Mouse (Mus musculus) bone marrow macrophage, adult 2 months (primary cell): Measurements from ENCODE around the gene Pold1. TPM values are rescaled to one million over a fixed set of nuclear protein-coding genes. Genes with fewer than 3 reads are reported as not detected.

Experiments
- H3K27ac ChIP-seq: 2 replicates; pipeline ENCODE4 v1.5.1; 2012; ENCODE audit warnings: low read depth, low read length; ENCODE audit not compliant: insufficient read depth
- H3K4me1 ChIP-seq: 2 replicates; pipeline ENCODE4 v1.6.1; 2012; ENCODE audit warnings: low read length; ENCODE audit not compliant: control insufficient read depth, insufficient read depth
- H3K4me3 ChIP-seq: 2 replicates; pipeline ENCODE4 v1.5.1; 2012; ENCODE audit warnings: mild to moderate bottlenecking, low read length, moderate library complexity; ENCODE audit not compliant: insufficient read depth
- CTCF ChIP-seq: IDR thresholded peaks from 2 replicates; pipeline ENCODE4 v1.5.1; 2012; ENCODE audit warnings: low read depth, mild to moderate bottlenecking, low read length, moderate library complexity
- POLR2A ChIP-seq: IDR thresholded peaks from 2 replicates; pipeline ENCODE4 v1.6.1; 2012; ENCODE audit warnings: mild to moderate bottlenecking, low read depth, low read length, borderline replicate concordance
- polyA plus RNA-seq: library from polyadenylated mRNA; stranded (reverse); fragments of >200 nt; gene quantifications from 2 replicates; pipeline ENCODE4 v1.2.4, GENCODE M21; 2012; ENCODE audit not compliant: missing spikeins, insufficient read depth, insufficient read length

Gene Pold1
- polyA plus RNA-seq, 1 experiment, result 25.8 TPM

DNA sequence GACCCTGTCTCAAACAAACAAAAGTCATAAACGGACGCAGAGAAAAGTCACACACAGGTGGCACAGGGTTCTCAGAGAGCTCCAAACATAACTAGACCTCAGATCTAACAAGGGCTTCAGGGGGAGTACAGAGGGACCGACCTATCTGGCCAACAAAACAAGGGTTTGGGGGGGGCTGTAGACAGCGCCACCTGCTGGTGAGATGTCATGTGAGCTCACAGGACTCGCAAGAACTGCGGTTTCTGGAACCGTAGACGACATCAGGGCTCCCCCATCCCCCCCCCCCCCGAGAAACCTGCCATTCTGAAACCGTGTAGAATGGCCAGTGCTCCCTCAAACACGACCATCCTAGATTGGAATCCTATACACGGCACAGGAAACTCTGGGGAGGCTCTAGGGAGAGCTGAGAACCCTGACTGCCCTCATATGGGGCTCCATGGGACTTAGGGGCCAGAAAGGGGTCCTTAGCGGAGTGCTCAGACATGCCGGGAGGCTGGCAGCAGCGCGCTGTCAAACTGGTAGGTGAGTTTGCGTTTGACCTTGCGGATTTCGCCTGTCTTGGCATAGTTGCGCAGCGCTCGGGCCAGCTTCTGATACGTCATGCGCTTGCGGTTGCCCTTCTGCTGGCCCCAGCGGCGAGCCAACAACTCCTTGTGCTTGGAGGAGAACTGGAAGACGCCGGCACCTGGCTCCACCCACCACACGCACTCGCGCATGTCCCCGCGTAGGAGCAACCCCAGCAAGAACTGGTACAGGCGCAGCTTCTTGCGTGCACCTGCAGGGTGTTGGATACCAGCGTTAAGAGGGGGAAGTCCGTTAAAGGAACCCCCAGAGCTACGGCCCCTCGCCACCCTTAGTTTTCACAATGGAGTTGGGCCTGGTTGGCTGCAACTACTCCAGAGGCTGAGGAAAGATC, 20.9 kb downstream of the Pold1 start:
- Histone ChIP-seq H3K4me1 (peaks cover 7% of the 10 kb centered on the region), H3K27ac (peak overlapping the region; percentile 54), H3K4me3 (peak overlapping the region; percentile 68)
- TF ChIP-seq POLR2A (no peak), CTCF (peak; percentile 87)

DNA sequence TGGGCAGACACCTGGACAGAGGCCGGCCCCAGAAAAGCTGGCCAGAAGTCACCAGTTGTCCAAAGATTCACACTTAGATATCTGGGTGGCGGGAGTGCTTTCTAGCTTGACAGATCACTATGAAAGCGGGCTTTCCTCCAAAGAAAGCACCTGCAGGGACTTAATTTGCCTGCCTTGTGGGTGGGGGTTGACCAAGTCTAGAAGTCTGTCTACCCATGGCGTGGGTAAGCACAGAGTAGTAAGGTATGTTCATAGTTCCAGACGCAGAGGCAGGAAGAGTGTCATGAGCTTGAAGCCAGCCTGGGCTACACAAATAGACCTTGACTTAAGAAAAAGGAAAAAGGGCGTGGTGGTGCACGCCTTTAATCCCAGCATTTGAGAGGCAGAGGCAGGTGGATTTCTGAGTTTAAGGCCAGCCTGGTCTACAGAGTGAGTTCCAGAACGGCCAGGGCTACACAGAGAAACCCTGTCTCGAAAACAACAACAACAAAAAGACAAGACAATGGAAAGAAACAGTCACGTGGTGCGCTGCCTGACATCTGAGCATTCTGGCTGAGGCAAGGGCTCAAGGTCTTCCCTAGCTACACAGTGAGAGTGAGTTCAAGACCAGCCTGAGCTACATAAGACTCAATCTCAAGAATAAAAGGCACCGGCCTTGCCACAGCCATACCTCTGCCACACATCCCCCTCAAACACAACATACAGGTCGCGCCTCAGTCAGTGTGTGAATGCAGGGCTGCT, 22.1 kb downstream of the Pold1 start:
- Histone ChIP-seq H3K4me3 (no peak overlapping the region), H3K27ac (no peak overlapping the region), H3K4me1 (peaks cover 7% of the 10 kb centered on the region)
- TF ChIP-seq CTCF, result no peak

- no peak overlapping the region for H3K27ac ChIP-seq
- peaks cover 7% of the 10 kb centered on the region for H3K4me1 ChIP-seq
- no peak overlapping the region for H3K4me3 ChIP-seq
- no peak for TF ChIP-seq POLR2A
- TF ChIP-seq CTCF, result no peak
Measured at GRCm38 (mm10) chr7:44525126-44525832, 23.4 kb downstream of the Pold1 start.

- Histone ChIP-seq H3K4me1 (peaks cover 7% of the 10 kb centered on the region), H3K27ac (no peak within 1 kb of the TSS), H3K4me3 (no peak within 1 kb of the TSS)
- TF ChIP-seq CTCF (no peak), POLR2A (no peak)
Measured at GRCm38 (mm10) chr7:44524502-44524901, 24.1 kb downstream of the Pold1 start, which contains the start of gene Mybpc2. Gene Mybpc2, minus strand, starts transcription at chr7:44524656.

- Histone ChIP-seq H3K4me3 (no peak overlapping the region), H3K4me1 (peaks cover under 1% of the 10 kb centered on the region), H3K27ac (no peak overlapping the region)
- TF ChIP-seq POLR2A, result no peak
Measured at GRCm38 (mm10) chr7:44523056-44523455, 25.6 kb downstream of the Pold1 start.

DNA sequence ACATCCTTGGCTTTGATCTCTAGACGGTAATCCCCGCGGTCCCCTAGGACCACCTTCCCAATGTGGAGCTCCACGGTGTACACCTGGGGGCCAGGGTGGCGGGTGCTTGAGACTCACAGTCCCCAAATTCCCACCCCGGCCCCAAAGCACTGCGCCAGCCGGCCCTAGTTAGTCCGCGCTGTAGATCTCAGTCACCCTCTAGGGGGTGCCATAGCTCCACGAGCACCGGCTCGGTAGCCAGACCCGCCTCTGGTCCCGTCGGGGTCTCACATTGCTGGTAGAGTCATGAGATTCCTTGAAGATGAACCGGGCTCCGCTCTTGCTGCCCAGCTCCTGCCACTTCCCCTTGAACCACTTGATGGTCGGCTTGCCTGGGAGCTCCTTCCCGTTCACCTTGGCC, 26.9 kb downstream of the Pold1 start:
- Histone ChIP-seq H3K4me1 (no peaks in the 10 kb centered on the region), H3K27ac (no peak overlapping the region), H3K4me3 (no peak overlapping the region)
- no peak for TF ChIP-seq POLR2A
- no peak for TF ChIP-seq CTCF

- Histone ChIP-seq H3K27ac (no peak overlapping the region), H3K4me3 (no peak overlapping the region), H3K4me1 (no peaks in the 10 kb centered on the region)
- TF ChIP-seq POLR2A (no peak), CTCF (no peak)
Measured at GRCm38 (mm10) chr7:44520990-44521389, 27.7 kb downstream of the Pold1 start.

- Histone ChIP-seq H3K4me3 (no peak overlapping the region), H3K4me1 (no peaks in the 10 kb centered on the region), H3K27ac (no peak overlapping the region)
- TF ChIP-seq CTCF, result no peak
- TF ChIP-seq POLR2A, result no peak
Measured at GRCm38 (mm10) chr7:44519240-44519913, 29.3 kb downstream of the Pold1 start.

DNA sequence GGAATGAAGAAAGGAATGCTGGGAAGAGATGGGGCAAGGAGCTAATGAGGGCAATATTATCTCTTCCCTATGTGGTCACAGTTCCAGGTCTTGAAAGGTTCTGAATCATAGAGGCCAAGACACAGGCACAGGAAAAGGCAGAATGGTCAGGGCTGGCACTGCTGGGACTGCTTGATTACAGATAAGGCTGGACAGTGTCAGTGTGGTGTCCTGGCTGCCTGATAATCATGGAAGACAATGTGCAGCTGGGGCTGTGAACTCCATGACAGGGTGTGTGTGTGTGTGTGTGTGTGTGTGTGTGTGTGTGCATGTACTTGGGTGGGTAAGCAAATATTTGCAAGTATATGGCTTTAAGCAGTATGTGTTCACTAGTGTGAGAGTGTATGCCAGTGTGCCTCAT, 41.2 kb downstream of the Pold1 start:
- no peaks in the 10 kb centered on the region for H3K4me1 ChIP-seq

More for the DNA sequence above, 41.2 kb downstream of the Pold1 start:
- no peak overlapping the region for H3K27ac ChIP-seq
- TF ChIP-seq POLR2A (no peak), CTCF (no peak)
- H3K4me3 ChIP-seq, result no peak overlapping the region
